Mouse (Mus musculus): ENCODE results near the gene Ccdc18. TPM values are rescaled to one million over a fixed set of nuclear protein-coding genes. Genes with fewer than 3 reads are reported as not detected.
A peak's percentile ranks its signal among the peaks of the same experiment; 100 is the strongest.
"Not testable (repeated sequence)": the region's sequence is repeated elsewhere in the genome, so short reads cannot be mapped to it uniquely, and the experiment has no call there.

Ccdc18 gene
- polyA plus RNA-seq, 1 experiment from 2014 or later = 5.7 TPM

DNA sequence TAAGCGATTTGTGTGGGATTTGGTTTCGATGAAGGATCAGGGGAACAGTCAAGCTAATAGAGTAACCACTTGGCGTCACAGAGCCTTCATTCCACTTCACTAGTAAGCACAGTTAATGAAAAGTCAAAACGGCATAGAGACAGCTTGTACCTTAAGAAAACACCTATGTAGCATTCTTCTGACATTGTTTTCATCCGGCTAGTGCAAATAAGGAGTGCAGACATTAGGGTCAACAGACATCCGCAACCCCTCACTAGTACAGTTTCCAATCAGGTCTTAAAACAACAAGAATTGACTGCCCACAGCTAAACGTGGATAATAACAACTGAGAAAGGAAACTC lies 137.1 kb downstream of the Ccdc18 start:
- peak overlapping the region; percentile 72 for H3K4me3 ChIP-seq (replicated peaks; ENCODE audit: low read length)
- H3K27me3 ChIP-seq (replicated peaks; ENCODE audit: control insufficient read depth, insufficient read depth, low read length) = no peaks in the 10 kb centered on the region
- H3K4me2 ChIP-seq (ENCODE audit: low read length) = peak overlapping the region; percentile 97
- H3K9me3 ChIP-seq (ENCODE audit: control insufficient read depth, low read length) = no peaks in the 10 kb centered on the region
- WGBS = 19% methylated on average over 7 of the region's 7 CpGs
- H3K9ac ChIP-seq (replicated peaks; ENCODE audit: low read depth, low read length) = peak overlapping the region; percentile 80
- H3K4me1 ChIP-seq (replicated peaks; ENCODE audit: control insufficient read depth, insufficient read depth, low read length) = peaks cover 28% of the 10 kb centered on the region
- H3K36me3 ChIP-seq (ENCODE audit: control insufficient read depth, insufficient read depth) = no peaks in the 10 kb centered on the region; the same call in 1 of the 2 replicates
- no peak overlapping the region for H3K27ac ChIP-seq (ENCODE audit: low read length)
- no peak for ATAC-seq

DNA sequence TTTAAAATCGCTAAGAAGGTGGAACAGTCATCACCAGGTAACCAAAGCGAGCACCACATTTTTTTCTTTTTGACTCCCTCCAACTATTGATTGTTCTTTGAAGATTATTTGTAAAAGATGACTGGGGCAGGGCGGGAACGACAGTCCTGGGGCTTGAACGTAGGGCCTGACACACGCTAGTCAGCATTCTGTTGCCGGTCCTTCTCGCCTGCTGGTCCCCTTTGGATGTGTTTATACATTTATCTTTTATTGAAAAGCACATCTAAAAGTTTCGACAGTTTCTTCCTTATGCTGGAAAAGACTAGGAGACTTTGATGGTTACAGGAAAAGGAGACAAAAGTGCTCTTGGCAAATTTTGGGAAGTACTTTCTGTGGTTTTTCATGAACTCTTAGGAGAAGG lies 137.7 kb downstream of the Ccdc18 start:
- ATAC-seq = no peak
- H3K36me3 ChIP-seq (ENCODE audit: control insufficient read depth, insufficient read depth) = no peaks in the 10 kb centered on the region; the same call in 1 of the 2 replicates
- 52% methylated on average over 9 of the region's 9 CpGs for WGBS
- no peaks in the 10 kb centered on the region for H3K27me3 ChIP-seq (replicated peaks; ENCODE audit: control insufficient read depth, insufficient read depth, low read length)
- H3K4me3 ChIP-seq (replicated peaks; ENCODE audit: low read length) = peak overlapping the region; percentile 72
- H3K27ac ChIP-seq (ENCODE audit: low read length) = no peak overlapping the region
- H3K9ac ChIP-seq (replicated peaks; ENCODE audit: low read depth, low read length) = peak overlapping the region; percentile 80
- peak overlapping the region; percentile 97 for H3K4me2 ChIP-seq (ENCODE audit: low read length)
- H3K4me1 ChIP-seq (replicated peaks; ENCODE audit: control insufficient read depth, insufficient read depth, low read length) = peaks cover 28% of the 10 kb centered on the region
- H3K9me3 ChIP-seq (ENCODE audit: control insufficient read depth, low read length) = no peaks in the 10 kb centered on the region

DNA sequence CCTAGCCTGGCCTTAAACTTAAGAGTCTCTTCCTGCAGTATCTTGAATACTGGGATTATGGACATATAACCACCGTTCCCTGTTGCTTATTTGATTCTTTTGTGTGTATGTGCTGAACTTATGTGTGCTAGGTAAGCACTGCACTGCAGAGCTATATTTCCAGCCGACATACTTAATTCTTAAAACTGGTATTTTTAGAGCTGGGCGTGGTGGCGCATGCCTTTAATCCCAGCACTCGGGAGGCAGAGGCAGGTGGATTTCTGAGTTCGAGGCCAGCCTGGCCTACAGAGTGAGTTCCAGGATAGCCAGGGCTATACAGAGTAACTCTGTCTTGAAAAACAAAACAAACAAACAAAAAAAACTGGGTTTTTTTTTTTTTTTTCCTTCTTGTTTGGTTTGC lies 138.7 kb downstream of the Ccdc18 start:
- Histone ChIP-seq H3K4me2 (ENCODE audit: low read length) (peak overlapping the region; percentile 43), H3K4me1 (replicated peaks; ENCODE audit: control insufficient read depth, insufficient read depth, low read length) (peaks cover 28% of the 10 kb centered on the region)
- not testable (repeated sequence) for H3K9ac ChIP-seq (replicated peaks; ENCODE audit: low read depth, low read length); H3K9me3 ChIP-seq (ENCODE audit: control insufficient read depth, low read length); H3K27ac ChIP-seq (ENCODE audit: low read length); ATAC-seq; H3K36me3 ChIP-seq (ENCODE audit: control insufficient read depth, insufficient read depth); H3K4me3 ChIP-seq (replicated peaks; ENCODE audit: low read length); H3K27me3 ChIP-seq (replicated peaks; ENCODE audit: control insufficient read depth, insufficient read depth, low read length)
- WGBS = 97% methylated on average over 6 of the region's 6 CpGs

Other genes starting within 250 kb of the Ccdc18 start
- gene Rpl5, start 232.4 kb upstream of the Ccdc18 start, polyA plus RNA-seq (2015; fragmentation: Nextera tagmentation; extraction: Ambion mirVana) = 75.2 and 76.8 TPM in 2 replicates
- 38.7 and 43.2 TPM in 2 replicates for gene Fam69a, start 145.8 kb upstream of the Ccdc18 start, polyA plus RNA-seq (2015; fragmentation: Nextera tagmentation; extraction: Ambion mirVana)
- 133 and 139 TPM in 2 replicates for gene Mtf2, start 67.2 kb upstream of the Ccdc18 start, polyA plus RNA-seq (2015; fragmentation: Nextera tagmentation; extraction: Ambion mirVana)
- 21.0 and 24.3 TPM in 2 replicates for gene Tmed5, start 255 bp upstream of the Ccdc18 start, polyA plus RNA-seq (2015; fragmentation: Nextera tagmentation; extraction: Ambion mirVana)
- 44.3 and 52.8 TPM in 2 replicates for gene Dr1, start 136.0 kb downstream of the Ccdc18 start, polyA plus RNA-seq (2015; fragmentation: Nextera tagmentation; extraction: Ambion mirVana)
- gene Pigg, start 179.7 kb downstream of the Ccdc18 start, polyA plus RNA-seq (2015; fragmentation: Nextera tagmentation; extraction: Ambion mirVana) = 6.8 and 7.5 TPM in 2 replicates
- gene Gm42517, start 235.0 kb downstream of the Ccdc18 start, polyA plus RNA-seq (2015; fragmentation: Nextera tagmentation; extraction: Ambion mirVana) = 1.2 and 1.4 TPM in 2 replicates